Mouse (Mus musculus) stomach, postnatal 0 days (tissue): ENCODE data around the gene Klhdc8a.

ENCODE experiments used
- CTCF ChIP-seq: IDR thresholded peaks from 2 replicates; pipeline ENCODE4 v1.5.1; 2016; ENCODE audit warnings: antibody characterized with exemption, low read depth, mild to moderate bottlenecking, moderate library complexity
- EP300 ChIP-seq: optimal IDR thresholded peaks from 2 replicates; pipeline ENCODE3; 2016; ENCODE audit warnings: antibody characterized with exemption

GRCm38 (mm10) chr1:132304618-132305214 is 6.3 kb downstream of the Klhdc8a start:
- TF ChIP-seq CTCF (no peak), EP300 (no peak)
